Mouse (Mus musculus): ENCODE measurements around the gene Cnpy2. TPM values are rescaled to one million over a fixed set of nuclear protein-coding genes. Genes with fewer than 3 reads are reported as not detected.

Cnpy2 gene
- polyA plus RNA-seq, 1 experiment from 2014 or later, result 218 TPM

DNA sequence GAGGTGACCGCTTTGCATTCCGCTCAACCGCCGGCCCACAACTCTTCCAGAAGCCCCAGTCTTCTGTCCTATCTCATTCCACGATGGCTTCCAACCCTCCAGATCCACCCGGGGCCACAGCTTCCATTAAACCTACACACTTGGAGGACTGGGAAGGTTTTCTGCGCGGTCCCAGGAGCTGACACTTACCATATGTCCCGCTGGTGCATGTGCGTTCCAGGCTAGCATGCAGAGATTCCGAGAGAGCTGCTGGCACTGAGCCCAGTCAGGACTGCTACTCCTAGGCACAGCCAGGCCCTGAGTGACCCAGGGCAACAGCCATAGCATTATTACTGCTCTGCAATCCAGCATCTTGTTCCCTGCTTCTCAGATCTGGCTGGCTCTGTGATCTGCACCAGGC, 24.6 kb upstream of the Cnpy2 start:
- DNase-seq (ENCODE audit: low spot score), result peak; percentile 52
- Histone ChIP-seq H3K27ac (replicated peaks) (peak overlapping the region; percentile 13; the same call in 1 of the 2 replicates), H3K4me3 (ENCODE audit: low read depth, low read length) (no peak overlapping the region), H3K4me1 (replicated peaks; ENCODE audit: control insufficient read depth, insufficient read depth) (no peaks in the 10 kb centered on the region), H3K36me3 (ENCODE audit: control insufficient read depth, insufficient read depth, low read length) (0 out of 2 replicates have a peak, but pooled peaks cover 2% of the 10 kb centered on the region), H3K9me3 (ENCODE audit: control insufficient read depth, low read length) (no peaks in the 10 kb centered on the region), H3K27me3 (ENCODE audit: control insufficient read depth, insufficient read depth, low read length) (no peaks in the 10 kb centered on the region), H3K9ac (ENCODE audit: low read length) (no peak overlapping the region), H3K4me2 (replicated peaks; ENCODE audit: low read depth) (no peak overlapping the region)
- ATAC-seq (ENCODE audit: low FRiP score, low TSS enrichment), result peak; percentile 48
- TF ChIP-seq CTCF (IDR thresholded peaks at IDR 0.05; ENCODE audit: low read depth) (no peak), EP300 (optimal IDR thresholded peaks at IDR 0.05) (no peak)
- WGBS, result 52% methylated on average over 11 of the region's 11 CpGs

DNA sequence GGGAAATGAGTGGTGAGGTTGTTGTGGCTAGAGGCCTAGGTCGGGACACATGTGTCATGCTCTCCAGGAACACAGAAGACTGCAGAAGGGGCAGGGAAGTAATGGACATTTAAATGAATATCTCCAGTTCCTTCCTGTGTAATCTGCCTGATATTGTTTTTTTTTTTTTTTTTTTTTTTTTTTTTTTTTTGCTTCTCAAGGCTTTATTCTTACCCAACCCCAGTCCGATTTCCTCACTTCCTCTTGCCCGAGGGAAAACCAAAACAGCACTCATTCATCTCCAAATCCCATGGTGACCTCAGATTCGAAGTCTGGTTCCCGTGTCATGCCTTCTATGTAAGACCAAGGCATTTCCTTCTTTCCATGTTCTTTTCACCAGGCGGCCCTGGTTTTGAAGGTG, 24.0 kb upstream of the Cnpy2 start:
- H3K27me3 ChIP-seq (ENCODE audit: control insufficient read depth, insufficient read depth, low read length), result no peaks in the 10 kb centered on the region
- H3K9me3 ChIP-seq (ENCODE audit: control insufficient read depth, low read length), result no peaks in the 10 kb centered on the region
- no peaks in the 10 kb centered on the region for H3K36me3 ChIP-seq (ENCODE audit: control insufficient read depth, insufficient read depth, low read length)
- H3K4me3 ChIP-seq (ENCODE audit: low read depth, low read length), result no peak overlapping the region
- ATAC-seq (ENCODE audit: low FRiP score, low TSS enrichment) (no peak), DNase-seq (ENCODE audit: low spot score) (no peak)
- no peak for TF ChIP-seq EP300 (optimal IDR thresholded peaks at IDR 0.05)
- no peak for TF ChIP-seq CTCF (IDR thresholded peaks at IDR 0.05; ENCODE audit: low read depth)
- no peak overlapping the region for H3K4me2 ChIP-seq (replicated peaks; ENCODE audit: low read depth)
- H3K27ac ChIP-seq (replicated peaks), result no peak overlapping the region
- 54% methylated on average over 6 of the region's 6 CpGs for WGBS
- H3K9ac ChIP-seq (ENCODE audit: low read length), result no peak overlapping the region; the same call in 1 of the 2 replicates
- H3K4me1 ChIP-seq (replicated peaks; ENCODE audit: control insufficient read depth, insufficient read depth), result no peaks in the 10 kb centered on the region

DNA sequence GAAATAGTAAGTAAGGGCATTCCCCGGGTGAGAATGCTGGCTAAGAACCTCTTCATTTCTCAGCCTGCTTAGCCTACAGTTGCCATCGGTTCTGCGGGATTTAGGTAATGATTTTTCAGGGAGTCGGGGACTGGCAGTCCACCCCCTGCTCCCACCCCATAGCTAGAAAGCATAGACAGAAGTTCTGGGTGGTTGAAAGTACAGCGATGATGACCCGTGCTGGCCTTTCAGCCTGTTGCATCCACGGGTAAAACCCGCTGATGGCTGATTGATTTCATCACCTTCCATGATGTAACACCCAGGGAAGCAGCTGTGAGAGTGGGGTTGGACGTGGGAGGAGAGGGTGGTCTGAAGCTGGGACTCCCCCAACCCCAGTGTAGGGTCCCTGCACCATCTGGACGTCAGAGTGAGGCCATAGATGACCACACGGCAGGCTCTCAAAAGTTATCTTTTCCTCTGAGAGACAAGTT, 23.5 kb upstream of the Cnpy2 start, which contains the start of gene Il23a:
Il23a (minus strand) TSS at position 51 of the 470 bp plus-strand sequence.
- peaks cover 1% of the 10 kb centered on the region; the same call in 1 of the 2 replicates for H3K4me1 ChIP-seq (replicated peaks; ENCODE audit: control insufficient read depth, insufficient read depth)
- H3K4me2 ChIP-seq (replicated peaks; ENCODE audit: low read depth), result no peak within 1 kb of the TSS
- no peak within 1 kb of the TSS for H3K4me3 ChIP-seq (ENCODE audit: low read depth, low read length)
- no peak for ATAC-seq (ENCODE audit: low FRiP score, low TSS enrichment)
- TF ChIP-seq EP300 (optimal IDR thresholded peaks at IDR 0.05) (no peak), CTCF (IDR thresholded peaks at IDR 0.05; ENCODE audit: low read depth) (no peak)
- no peak within 1 kb of the TSS; the same call in 1 of the 2 replicates for H3K9ac ChIP-seq (ENCODE audit: low read length)
- H3K36me3 ChIP-seq (ENCODE audit: control insufficient read depth, insufficient read depth, low read length), result no peaks in the 10 kb centered on the region
- no peaks in the 10 kb centered on the region for H3K9me3 ChIP-seq (ENCODE audit: control insufficient read depth, low read length)
- 78% methylated on average over 11 of the region's 11 CpGs for WGBS
- DNase-seq (ENCODE audit: low spot score), result no peak
- no peaks in the 10 kb centered on the region for H3K27me3 ChIP-seq (ENCODE audit: control insufficient read depth, insufficient read depth, low read length)
- H3K27ac ChIP-seq (replicated peaks), result 0 out of 2 replicates have a peak within 1 kb of the TSS, but pooled peaks have one; percentile 13

DNA sequence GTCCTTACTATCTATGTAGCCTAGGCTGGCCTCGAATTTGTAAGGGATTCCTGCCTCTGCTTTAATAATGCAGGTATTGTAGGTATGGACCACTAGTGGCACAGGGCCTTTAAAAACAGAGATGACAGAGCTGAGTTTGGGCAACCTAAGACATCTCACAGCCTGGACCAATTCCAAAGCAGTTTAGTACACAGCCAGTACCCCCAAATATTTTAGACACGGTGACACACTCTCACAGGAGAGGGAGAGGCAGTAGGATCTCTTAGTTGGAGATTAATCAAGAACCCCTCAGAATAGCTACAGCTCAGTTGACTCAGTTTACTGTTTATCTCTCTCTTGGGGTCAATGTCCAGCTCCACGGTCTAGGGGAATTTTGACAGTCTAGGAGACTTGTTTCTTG, 19.9 kb upstream of the Cnpy2 start:
- H3K4me1 ChIP-seq (replicated peaks; ENCODE audit: control insufficient read depth, insufficient read depth), result peaks cover 7% of the 10 kb centered on the region; the same call in 1 of the 2 replicates
- no peak for ATAC-seq (ENCODE audit: low FRiP score, low TSS enrichment)
- no peaks in the 10 kb centered on the region for H3K27me3 ChIP-seq (ENCODE audit: control insufficient read depth, insufficient read depth, low read length)
- H3K4me3 ChIP-seq (ENCODE audit: low read depth, low read length), result peak overlapping the region; percentile 57
- TF ChIP-seq CTCF (IDR thresholded peaks at IDR 0.05; ENCODE audit: low read depth) (no peak), EP300 (optimal IDR thresholded peaks at IDR 0.05) (no peak)
- peak overlapping the region; percentile 84 for H3K9ac ChIP-seq (ENCODE audit: low read length)
- WGBS, result 25% methylated on average over 3 of the region's 3 CpGs
- no peaks in the 10 kb centered on the region for H3K36me3 ChIP-seq (ENCODE audit: control insufficient read depth, insufficient read depth, low read length)
- H3K27ac ChIP-seq (replicated peaks), result peak overlapping the region; percentile 97
- no peak for DNase-seq (ENCODE audit: low spot score)
- no peaks in the 10 kb centered on the region for H3K9me3 ChIP-seq (ENCODE audit: control insufficient read depth, low read length)
- peak overlapping the region; percentile 76 for H3K4me2 ChIP-seq (replicated peaks; ENCODE audit: low read depth)

DNA sequence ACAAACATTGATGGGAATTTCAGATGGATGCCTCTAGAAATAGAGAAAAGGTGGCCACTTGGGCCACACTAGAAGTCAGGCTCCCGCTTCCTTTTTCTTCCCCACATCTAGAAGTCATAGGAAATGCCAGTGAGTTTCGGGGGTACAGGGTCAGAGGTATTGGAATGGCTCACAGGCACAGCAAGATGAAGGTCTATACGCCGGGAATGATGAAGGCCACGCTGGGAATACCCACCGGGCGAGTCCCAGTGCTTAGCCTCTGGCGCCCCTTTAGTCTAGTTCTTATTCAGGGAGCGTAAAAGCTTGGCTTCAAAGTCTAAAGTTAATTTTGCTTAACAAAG, 19.5 kb upstream of the Cnpy2 start:
- peak overlapping the region; percentile 76 for H3K4me2 ChIP-seq (replicated peaks; ENCODE audit: low read depth)
- DNase-seq (ENCODE audit: low spot score) (no peak), ATAC-seq (ENCODE audit: low FRiP score, low TSS enrichment) (peak; percentile 45)
- H3K36me3 ChIP-seq (ENCODE audit: control insufficient read depth, insufficient read depth, low read length), result no peaks in the 10 kb centered on the region
- peak overlapping the region; percentile 97 for H3K27ac ChIP-seq (replicated peaks)
- H3K9me3 ChIP-seq (ENCODE audit: control insufficient read depth, low read length), result no peaks in the 10 kb centered on the region
- WGBS, result 0% methylated on average over 9 of the region's 9 CpGs
- H3K9ac ChIP-seq (ENCODE audit: low read length), result peak overlapping the region; percentile 84
- peaks cover 7% of the 10 kb centered on the region; the same call in 1 of the 2 replicates for H3K4me1 ChIP-seq (replicated peaks; ENCODE audit: control insufficient read depth, insufficient read depth)
- no peaks in the 10 kb centered on the region for H3K27me3 ChIP-seq (ENCODE audit: control insufficient read depth, insufficient read depth, low read length)
- TF ChIP-seq CTCF (IDR thresholded peaks at IDR 0.05; ENCODE audit: low read depth), result no peak
- H3K4me3 ChIP-seq (ENCODE audit: low read depth, low read length), result peak overlapping the region; percentile 57

DNA sequence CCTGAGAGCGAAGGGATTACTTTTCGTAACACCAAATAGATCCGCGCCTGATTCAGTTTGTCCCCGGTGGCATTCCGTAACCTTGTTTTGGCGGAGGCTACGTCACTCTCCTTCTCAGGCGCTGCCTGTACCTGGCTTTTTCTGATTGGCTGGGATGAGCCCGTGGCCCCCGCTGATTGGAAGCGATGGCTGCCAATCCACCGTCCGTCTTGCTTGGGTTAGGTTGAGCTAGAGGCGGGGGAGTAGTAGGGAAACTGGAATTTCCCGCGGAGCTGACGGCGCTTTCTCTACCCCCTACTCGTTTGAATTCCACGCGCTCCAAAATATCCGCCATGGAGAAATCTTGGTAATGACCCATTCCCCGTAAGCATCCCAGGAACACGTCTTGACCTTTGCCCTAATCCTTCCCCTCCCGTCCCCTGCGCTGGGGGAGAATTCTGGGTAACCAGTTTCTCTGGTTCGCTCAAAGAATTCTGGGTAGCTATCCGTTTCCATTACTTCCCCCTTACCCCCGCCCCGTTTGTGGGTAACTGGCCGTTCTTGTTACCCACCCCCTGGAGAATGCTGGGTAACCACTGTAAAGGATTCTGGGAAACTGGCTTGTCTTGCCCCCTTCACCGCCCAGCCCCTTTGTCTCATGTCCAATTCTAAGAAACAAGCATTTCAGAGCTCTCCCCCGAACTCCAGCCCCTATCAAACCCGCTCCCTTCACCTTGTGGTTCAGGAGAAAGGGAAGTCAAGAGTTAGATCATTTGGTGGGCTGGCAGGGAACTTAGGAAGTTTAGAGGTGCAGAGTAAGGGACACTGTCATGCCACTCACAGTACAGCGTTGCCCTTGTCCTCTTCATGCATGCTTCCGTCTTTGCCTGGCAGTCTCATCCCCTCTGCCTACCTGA, 18.9 kb upstream of the Cnpy2 start, which contains the start of gene Pan2:
Pan2 (plus strand) TSS at position 210 of the 896 bp plus-strand sequence.
- H3K27me3 ChIP-seq (ENCODE audit: control insufficient read depth, insufficient read depth, low read length), result no peaks in the 10 kb centered on the region
- under 1% methylated on average over 37 of the region's 37 CpGs for WGBS
- DNase-seq (ENCODE audit: low spot score) (peak; percentile 99), ATAC-seq (ENCODE audit: low FRiP score, low TSS enrichment) (peak; percentile 99)
- H3K9ac ChIP-seq (ENCODE audit: low read length), result peak within 1 kb of the TSS; percentile 84
- H3K27ac ChIP-seq (replicated peaks), result peak within 1 kb of the TSS; percentile 97
- peaks cover 7% of the 10 kb centered on the region; the same call in 1 of the 2 replicates for H3K4me1 ChIP-seq (replicated peaks; ENCODE audit: control insufficient read depth, insufficient read depth)
- no peaks in the 10 kb centered on the region for H3K9me3 ChIP-seq (ENCODE audit: control insufficient read depth, low read length)
- peaks cover 4% of the 10 kb centered on the region; the same call in 1 of the 2 replicates for H3K36me3 ChIP-seq (ENCODE audit: control insufficient read depth, insufficient read depth, low read length)
- TF ChIP-seq EP300 (optimal IDR thresholded peaks at IDR 0.05) (peak; percentile 97), CTCF (IDR thresholded peaks at IDR 0.05; ENCODE audit: low read depth) (no peak)
- H3K4me2 ChIP-seq (replicated peaks; ENCODE audit: low read depth), result peak within 1 kb of the TSS; percentile 76
- H3K4me3 ChIP-seq (ENCODE audit: low read depth, low read length), result peak within 1 kb of the TSS; percentile 57
